Mouse (Mus musculus) erythroblast, embryonic 14.5 days (primary cell): Measurements from ENCODE around the gene Tmem94. TPM values are rescaled to one million over a fixed set of nuclear protein-coding genes. Genes with fewer than 3 reads are reported as not detected.

Experiments
- H3K27me3 ChIP-seq: 2 replicates; pipeline ENCODE4 v1.6.1; 2012; ENCODE audit warnings: inconsistent platforms; ENCODE audit not compliant: control insufficient read depth
- H3K36me3 ChIP-seq: 2 replicates; pipeline ENCODE4 v1.6.1; 2012; ENCODE audit warnings: mild to moderate bottlenecking, inconsistent platforms; ENCODE audit not compliant: control insufficient read depth
- H3K4me1 ChIP-seq: 2 replicates; pipeline ENCODE4 v1.6.1; 2012; ENCODE audit warnings: inconsistent platforms; ENCODE audit not compliant: control insufficient read depth
- H3K4me3 ChIP-seq: replicated peaks from 2 replicates; pipeline ENCODE3; 2012; ENCODE audit warnings: moderate library complexity, mild to moderate bottlenecking, inconsistent platforms
- H3K9me3 ChIP-seq: 2 replicates; pipeline ENCODE4 v1.6.1; 2012; ENCODE audit warnings: low read length, inconsistent platforms, mixed read lengths; ENCODE audit not compliant: control insufficient read depth
- GATA1 ChIP-seq: IDR thresholded peaks from 2 replicates; pipeline ENCODE4 v1.6.1; 2012; ENCODE audit warnings: low read length, inconsistent platforms, mixed read lengths
- TAL1 ChIP-seq: IDR thresholded peaks from 3 replicates; pipeline ENCODE4 v1.6.1; 2012; ENCODE audit warnings: low read length, inconsistent platforms, mixed read lengths
- polyA plus RNA-seq: library from polyadenylated mRNA; stranded (reverse); fragments of >175 nt; gene quantifications from 2 replicates; pipeline ENCODE4 v1.2.3, GENCODE M21; 2012

Gene Tmem94
- polyA plus RNA-seq, 1 experiment = 6.1 TPM

DNA sequence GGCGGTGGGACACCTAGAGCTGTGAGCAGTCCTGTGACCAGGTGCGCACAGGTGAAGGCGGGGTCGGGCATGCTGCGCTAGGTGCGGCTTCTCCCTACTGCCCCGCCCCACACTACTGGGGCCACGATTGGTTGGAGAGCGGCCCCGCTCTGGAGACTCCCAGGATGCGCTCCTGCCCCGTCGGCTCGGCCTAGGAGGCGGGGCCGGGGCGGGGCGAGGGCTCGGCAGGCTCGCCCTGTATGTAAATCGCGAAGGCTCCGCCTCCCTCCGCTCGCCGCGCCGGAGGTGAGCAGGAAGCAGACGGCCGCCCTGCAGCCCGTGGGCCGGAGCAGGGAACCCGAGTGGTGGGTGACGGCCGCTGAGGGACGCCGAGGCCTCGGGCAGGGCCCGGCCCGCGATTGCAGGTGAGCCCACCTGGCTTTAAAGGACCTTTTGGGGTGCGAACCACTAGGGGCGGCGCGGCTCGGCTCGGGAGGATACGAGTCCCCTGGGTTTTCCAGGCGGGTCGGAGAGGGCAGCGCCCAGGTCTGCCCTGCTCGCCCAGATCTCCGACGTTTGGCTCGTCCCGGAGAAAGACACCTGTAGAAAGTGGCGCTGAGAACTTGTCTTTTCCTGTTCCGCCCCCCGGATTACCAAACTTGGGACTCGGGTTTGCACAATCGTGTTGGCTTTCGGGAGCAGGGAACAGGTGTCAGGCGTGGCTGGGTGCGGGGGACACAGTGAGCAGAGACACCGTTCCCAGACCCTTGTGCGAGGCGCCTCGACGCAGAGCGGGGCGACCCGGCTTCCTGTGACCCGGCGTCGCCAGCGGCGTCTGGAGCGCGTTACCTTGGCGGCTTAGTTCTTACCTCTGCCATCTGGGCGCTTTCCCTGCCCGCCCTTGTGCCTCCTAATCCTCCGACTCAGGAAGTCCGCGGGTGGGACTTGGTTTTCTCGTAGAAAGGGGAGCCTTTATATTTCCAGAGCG lies 58.8 kb downstream of the Tmem94 start, which contains the start of gene Llgl2:
Gene Llgl2, plus strand, starts transcription at position 276 of the 967 bp plus-strand sequence.
- no peaks in the 10 kb centered on the region for H3K27me3 ChIP-seq
- TF ChIP-seq TAL1 (no peak), GATA1 (no peak)
- peaks cover 38% of the 10 kb centered on the region for H3K36me3 ChIP-seq
- H3K9me3 ChIP-seq = no peaks in the 10 kb centered on the region
- peaks cover 54% of the 10 kb centered on the region for H3K4me1 ChIP-seq
- peak within 1 kb of the TSS; percentile 71 for H3K4me3 ChIP-seq

DNA sequence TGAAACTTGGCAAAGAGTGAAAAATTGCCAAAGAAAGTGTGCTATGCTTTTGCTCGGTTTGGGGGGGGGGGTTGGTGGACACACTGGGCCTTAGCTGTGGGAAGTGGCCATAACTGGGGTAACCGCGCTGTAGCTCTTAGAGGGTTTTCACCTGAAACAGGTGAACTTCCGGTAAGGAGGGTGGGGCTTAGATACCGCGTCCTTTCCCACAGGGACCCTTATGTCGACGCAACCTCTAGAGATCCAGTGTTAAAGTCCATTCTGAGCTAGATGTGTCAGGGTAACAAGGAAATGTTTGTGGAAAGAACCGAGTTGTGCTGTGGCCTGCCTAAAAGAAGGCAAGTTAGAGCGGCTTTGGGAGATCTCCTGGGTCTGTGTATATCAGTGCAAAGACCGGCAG lies 59.6 kb downstream of the Tmem94 start:
- H3K9me3 ChIP-seq = no peaks in the 10 kb centered on the region
- H3K4me3 ChIP-seq = peak overlapping the region; percentile 71
- peaks cover 34% of the 10 kb centered on the region for H3K36me3 ChIP-seq
- no peaks in the 10 kb centered on the region for H3K27me3 ChIP-seq
- TF ChIP-seq GATA1 = no peak
- peaks cover 61% of the 10 kb centered on the region for H3K4me1 ChIP-seq

DNA sequence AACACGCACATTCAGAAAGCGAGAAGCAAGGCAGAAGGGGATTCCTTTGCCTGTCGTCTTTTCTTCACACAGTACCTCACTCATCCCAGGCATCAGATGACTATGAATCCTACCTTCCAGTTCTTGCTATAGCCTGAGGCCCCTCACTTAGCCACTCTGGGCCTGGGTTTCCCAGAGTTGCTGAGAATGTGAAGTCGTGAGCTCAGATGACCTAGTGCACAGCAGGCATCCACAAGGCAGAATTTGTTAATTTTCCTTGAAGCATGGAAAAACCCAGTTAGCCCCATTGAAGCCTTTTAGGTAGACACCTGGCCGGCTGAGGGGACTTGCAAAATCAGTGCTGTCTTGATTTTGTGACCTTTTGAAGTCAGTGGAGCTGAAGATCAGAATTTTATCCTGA lies 61.3 kb downstream of the Tmem94 start:
- Histone ChIP-seq H3K36me3 (peaks cover 19% of the 10 kb centered on the region), H3K4me3 (no peak overlapping the region), H3K27me3 (no peaks in the 10 kb centered on the region), H3K9me3 (no peaks in the 10 kb centered on the region), H3K4me1 (peaks cover 71% of the 10 kb centered on the region)
- no peak for TF ChIP-seq GATA1
- no peak for TF ChIP-seq TAL1

DNA sequence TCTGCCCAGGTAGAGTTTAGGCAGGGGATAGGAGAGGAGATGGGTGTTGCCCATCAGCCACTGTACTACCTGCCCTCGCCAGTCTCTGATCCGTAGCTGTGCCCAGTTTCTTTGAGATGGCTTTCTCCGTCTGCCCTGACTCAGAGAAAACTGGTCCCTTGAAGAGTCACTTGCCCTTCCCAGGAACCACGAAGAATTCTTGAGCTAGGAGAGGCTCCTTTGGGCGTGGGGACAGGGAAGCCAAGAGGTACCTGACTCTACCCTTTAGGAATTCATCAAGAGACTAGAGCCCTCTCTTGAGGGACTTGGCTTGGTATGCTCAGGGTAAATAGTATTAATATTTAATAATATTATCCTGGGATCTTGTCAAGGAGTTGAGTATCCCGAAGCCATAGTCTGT lies 62.4 kb downstream of the Tmem94 start:
- Histone ChIP-seq H3K4me1 (peaks cover 82% of the 10 kb centered on the region), H3K9me3 (no peaks in the 10 kb centered on the region), H3K36me3 (peaks cover 9% of the 10 kb centered on the region), H3K27me3 (no peaks in the 10 kb centered on the region), H3K4me3 (no peak overlapping the region)
- TF ChIP-seq TAL1 = no peak
- no peak for TF ChIP-seq GATA1

DNA sequence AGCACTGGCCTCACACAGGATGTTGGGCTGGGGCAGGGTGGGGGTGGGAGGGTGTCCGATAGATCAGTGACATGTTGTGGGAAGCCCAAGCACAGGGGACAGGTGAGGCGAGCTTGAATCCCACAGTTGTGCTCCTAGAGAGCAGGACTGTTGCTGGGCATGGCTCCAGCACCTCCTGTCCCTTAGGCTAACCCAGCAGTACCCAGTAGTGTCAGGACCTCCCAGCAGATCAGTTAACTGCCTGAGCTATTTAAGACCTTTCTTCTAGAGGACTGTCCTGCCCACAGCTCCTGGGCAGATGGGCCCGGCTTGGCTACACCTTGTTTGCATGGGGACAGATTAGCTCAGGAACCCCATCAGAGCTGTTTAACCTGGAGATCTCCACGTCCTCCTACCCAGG lies 63.8 kb downstream of the Tmem94 start:
- Histone ChIP-seq H3K4me3 (no peak overlapping the region), H3K27me3 (no peaks in the 10 kb centered on the region), H3K4me1 (peaks cover 83% of the 10 kb centered on the region), H3K9me3 (no peaks in the 10 kb centered on the region), H3K36me3 (peaks cover 4% of the 10 kb centered on the region)
- TF ChIP-seq GATA1 (no peak), TAL1 (no peak)

DNA sequence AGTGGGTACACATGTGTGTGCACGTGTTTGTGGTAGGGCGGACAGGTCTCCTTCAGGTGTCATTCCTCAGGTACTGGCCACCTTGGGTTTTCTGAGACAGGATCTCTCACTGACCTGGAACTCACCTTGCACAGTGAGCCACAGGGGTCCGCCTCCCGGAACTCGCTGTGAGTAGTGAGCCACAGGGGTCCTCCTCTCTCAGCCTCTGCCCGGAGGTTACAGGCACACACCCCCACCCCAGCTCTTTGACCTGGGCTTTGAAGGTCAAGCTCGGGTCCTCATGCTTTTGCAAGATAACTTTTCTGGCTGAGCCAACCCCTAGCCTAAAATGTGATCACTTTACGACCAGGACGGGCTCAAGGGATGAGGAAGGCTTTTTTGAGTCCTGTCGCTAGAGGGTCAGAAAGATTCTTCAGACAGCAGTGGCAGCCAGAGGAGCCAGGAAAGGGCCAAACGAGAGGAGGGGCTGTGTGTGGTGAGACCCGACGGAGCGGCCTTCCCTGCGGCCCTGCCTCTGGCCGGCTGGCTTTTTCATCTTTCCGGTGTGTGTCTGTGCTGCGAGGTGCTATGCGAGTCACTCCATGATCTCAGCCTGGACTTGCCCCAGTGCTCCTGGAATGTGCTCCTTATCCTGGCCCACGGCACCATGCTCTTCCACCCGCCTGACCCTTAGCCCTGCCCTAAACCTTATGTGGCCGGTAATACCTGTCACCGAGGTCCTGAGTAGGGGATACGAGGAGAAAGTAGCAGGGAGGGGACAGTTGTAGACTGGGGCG lies 65.5 kb downstream of the Tmem94 start:
- peak overlapping the region; percentile 0 for H3K4me3 ChIP-seq
- no peaks in the 10 kb centered on the region for H3K27me3 ChIP-seq
- H3K9me3 ChIP-seq = no peaks in the 10 kb centered on the region
- H3K4me1 ChIP-seq = peaks cover 78% of the 10 kb centered on the region
- peaks cover 7% of the 10 kb centered on the region for H3K36me3 ChIP-seq
- TF ChIP-seq TAL1 (no peak), GATA1 (no peak)

DNA sequence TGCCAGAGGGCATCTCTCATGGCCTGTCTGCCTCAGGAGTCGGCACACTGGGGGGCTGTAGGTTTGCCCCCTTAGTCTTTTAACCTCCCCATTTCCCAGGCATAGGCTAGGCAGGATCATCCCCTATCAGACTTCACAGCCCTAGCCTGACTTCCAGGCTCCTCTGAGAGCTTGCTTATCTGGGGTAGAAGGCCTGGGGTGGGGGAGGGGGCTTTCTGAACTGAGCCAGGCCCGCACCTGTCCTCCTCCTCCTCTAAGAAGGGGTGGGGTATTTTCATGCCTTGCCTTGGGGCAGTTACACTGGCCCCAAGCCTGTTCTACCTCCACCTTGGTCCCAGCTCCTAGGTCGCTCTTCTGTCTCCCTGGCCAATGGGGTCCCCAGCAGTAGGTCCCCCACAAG lies 66.3 kb downstream of the Tmem94 start:
- Histone ChIP-seq H3K4me3 (no peak overlapping the region), H3K36me3 (peaks cover 15% of the 10 kb centered on the region), H3K4me1 (peaks cover 80% of the 10 kb centered on the region), H3K27me3 (no peaks in the 10 kb centered on the region), H3K9me3 (no peaks in the 10 kb centered on the region)
- no peak for TF ChIP-seq GATA1
- TF ChIP-seq TAL1 = no peak; the same call in 2 of the 3 replicates

DNA sequence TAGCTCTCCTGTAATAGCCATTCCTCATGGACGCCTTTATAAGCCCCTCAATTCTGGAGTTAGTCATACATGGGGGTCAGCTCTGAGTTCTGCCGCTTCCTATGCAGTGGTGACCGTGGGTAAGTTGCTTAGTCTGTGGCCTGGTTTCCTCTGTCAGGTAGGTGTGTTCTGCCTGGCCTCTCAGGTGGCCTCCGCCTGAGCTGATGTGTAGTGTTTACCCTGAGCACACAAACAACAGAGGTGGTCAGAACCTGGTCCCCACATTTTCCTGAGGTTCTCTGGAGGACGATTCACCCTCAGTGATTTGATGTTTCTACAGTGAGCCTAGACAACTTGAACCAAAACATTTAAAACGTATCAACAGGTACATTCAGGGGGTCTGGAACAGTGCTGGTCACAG lies 66.8 kb downstream of the Tmem94 start:
- no peaks in the 10 kb centered on the region for H3K27me3 ChIP-seq
- H3K4me1 ChIP-seq = peaks cover 78% of the 10 kb centered on the region
- H3K9me3 ChIP-seq = no peaks in the 10 kb centered on the region
- TF ChIP-seq GATA1 = no peak
- TF ChIP-seq TAL1 = no peak
- no peak overlapping the region for H3K4me3 ChIP-seq
- peaks cover 15% of the 10 kb centered on the region for H3K36me3 ChIP-seq

DNA sequence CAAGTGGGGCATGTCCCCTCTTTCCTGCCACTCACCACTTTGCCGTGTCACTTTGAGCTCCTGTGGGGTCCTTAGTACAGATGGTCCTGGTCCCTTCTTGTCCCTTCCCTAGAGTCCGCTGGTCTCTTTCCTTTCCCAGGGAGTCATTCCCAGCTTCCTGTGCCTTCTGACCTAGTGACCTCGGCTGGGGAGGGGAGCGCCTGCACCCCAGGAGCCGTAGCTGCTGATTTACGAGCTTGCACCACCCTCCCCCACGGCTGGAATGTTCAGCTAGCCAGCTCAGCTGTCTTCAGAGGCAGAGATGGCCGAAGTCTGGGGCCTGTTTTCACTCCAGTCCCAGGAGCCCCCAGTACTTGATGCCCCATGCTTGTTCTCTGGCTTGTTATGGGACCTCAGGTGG lies 67.3 kb downstream of the Tmem94 start:
- Histone ChIP-seq H3K4me1 (peaks cover 77% of the 10 kb centered on the region), H3K27me3 (no peaks in the 10 kb centered on the region), H3K36me3 (peaks cover 16% of the 10 kb centered on the region), H3K9me3 (no peaks in the 10 kb centered on the region), H3K4me3 (no peak overlapping the region)
- TF ChIP-seq GATA1 (no peak), TAL1 (no peak)
